Mouse (Mus musculus) embryonic fibroblast, embryonic 13.5 days (primary cell): ENCODE measurements around the gene 1700030J22Rik.

Experiments used
- CTCF ChIP-seq: IDR thresholded peaks from 2 replicates; pipeline ENCODE4 v1.5.1; 2011; ENCODE audit warnings: mild to moderate bottlenecking, control low read depth, low read length, moderate library complexity, borderline replicate concordance; ENCODE audit not compliant: insufficient read depth
- POLR2A ChIP-seq: IDR thresholded peaks from 2 replicates; pipeline ENCODE4 v1.6.1; 2011; ENCODE audit warnings: low read depth, mild to moderate bottlenecking, control low read depth, low read length, moderate library complexity

DNA sequence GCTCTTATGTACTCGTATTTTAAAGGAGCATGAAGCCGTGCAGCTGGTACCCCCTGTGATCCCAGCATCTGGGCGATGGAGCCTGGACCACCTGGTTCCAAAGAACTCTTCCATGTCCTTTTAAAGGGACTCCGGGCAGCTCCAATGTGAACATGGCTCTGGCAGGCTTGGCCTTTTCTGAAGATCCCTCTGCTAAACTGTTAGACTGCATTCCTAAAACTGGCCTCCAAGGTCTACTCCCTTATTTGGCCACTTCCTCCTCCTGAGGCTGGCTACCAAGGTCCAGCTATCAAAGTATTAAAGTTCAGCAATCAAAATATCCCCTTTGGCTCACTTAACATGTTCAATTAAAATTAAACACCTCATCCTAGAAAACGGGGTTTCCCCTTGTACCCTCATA lies 48.8 kb upstream of the 1700030J22Rik start:
- no peak for TF ChIP-seq CTCF
- TF ChIP-seq POLR2A = no peak
